Mouse (Mus musculus) MEL (cell line): ENCODE data around the gene Car2. TPM values are rescaled to one million over a fixed set of nuclear protein-coding genes. Genes with fewer than 3 reads are reported as not detected.
A peak's percentile ranks its signal among the peaks of the same experiment; 100 is the strongest.

ENCODE experiments used
- DNase-seq: peaks from one replicate; pipeline ENCODE4 v3.0.0; 2011; ENCODE audit warnings: low read depth, low spot score
- H3K27ac ChIP-seq: 2 replicates; pipeline ENCODE4 v1.5.1; 2012; ENCODE audit warnings: low read depth, mild to moderate bottlenecking, control low read depth, low read length, moderate library complexity; ENCODE audit not compliant: control insufficient read depth
- H3K27me3 ChIP-seq, 2 experiments: fragments of 150-350 bp in 1 of 2; sonication (generic) in 1 of 2; 2 replicates each; pipeline ENCODE4 v1.6.1; 2012; ENCODE audit warnings: low read length in 2 of 2, mild to moderate bottlenecking in 2 of 2, improper control_type of control experiment in 1 of 2, moderate library complexity in 1 of 2; ENCODE audit not compliant: insufficient read depth in 2 of 2, control insufficient read depth in 1 of 2
- H3K36me3 ChIP-seq, 2 experiments: 2 replicates each; pipeline ENCODE4 v1.6.1; 2012 to 2014; ENCODE audit warnings: low read length in 2 of 2, improper control_type of control experiment in 1 of 2, inconsistent platforms in 1 of 2, mild to moderate bottlenecking in 1 of 2; ENCODE audit not compliant: insufficient read depth in 2 of 2, control insufficient read depth in 1 of 2
- H3K4me1 ChIP-seq, 2 experiments: fragments of 150-350 bp in 1 of 2; sonication (generic) in 1 of 2; 2 replicates each; pipeline ENCODE4 v1.6.1; 2012; ENCODE audit warnings: low read length in 2 of 2, improper control_type of control experiment in 1 of 2, mild to moderate bottlenecking in 1 of 2; ENCODE audit not compliant: insufficient read depth in 2 of 2, control insufficient read depth in 1 of 2
- H3K4me3 ChIP-seq, 2 experiments: fragments of 150-350 bp in 1 of 2; sonication (generic) in 1 of 2; 2 replicates each; pipeline ENCODE4 v1.5.1; 2012; ENCODE audit warnings: low read depth in 2 of 2, low read length in 2 of 2, mild to moderate bottlenecking in 2 of 2, moderate library complexity in 2 of 2, control low read depth in 1 of 2, improper control_type of control experiment in 1 of 2; ENCODE audit not compliant: control insufficient read depth in 1 of 2, insufficient read depth in 1 of 2
- H3K79me2 ChIP-seq: 2 replicates; pipeline ENCODE4 v1.6.1; 2012; ENCODE audit warnings: mild to moderate bottlenecking, low read length, moderate library complexity; ENCODE audit not compliant: control insufficient read depth, poor library complexity, insufficient read depth
- H3K9ac ChIP-seq: 2 replicates; pipeline ENCODE4 v1.6.1; 2012; ENCODE audit warnings: low read depth, mild to moderate bottlenecking, control low read depth, low read length, moderate library complexity; ENCODE audit not compliant: control insufficient read depth, poor library complexity, severe bottlenecking
- H3K9me3 ChIP-seq: fragments of 150-350 bp; sonication (generic); replicated peaks from 2 replicates; pipeline ENCODE4 v1.6.1; 2012; ENCODE audit warnings: mild to moderate bottlenecking, low read length, improper control_type of control experiment, moderate library complexity; ENCODE audit not compliant: insufficient read depth
- BHLHE40 ChIP-seq: IDR thresholded peaks from 2 replicates; pipeline ENCODE4 v1.6.1; 2012; ENCODE audit warnings: low read depth, mild to moderate bottlenecking, inconsistent platforms, low read length, improper control_type of control experiment, borderline replicate concordance
- CHD1 ChIP-seq: IDR thresholded peaks from 2 replicates; pipeline ENCODE4 v1.6.1; 2012; ENCODE audit warnings: low read depth, mild to moderate bottlenecking, inconsistent platforms, low read length, improper control_type of control experiment
- ELF1 ChIP-seq: IDR thresholded peaks from 2 replicates; pipeline ENCODE4 v1.6.1; 2014; ENCODE audit warnings: low read depth, mild to moderate bottlenecking, inconsistent platforms, low read length, improper control_type of control experiment, moderate library complexity
- EP300 ChIP-seq, 2 experiments: IDR thresholded peaks; 2 replicates each; pipeline ENCODE4 v1.6.1; 2011; ENCODE audit warnings: improper control_type of control experiment in 2 of 2, low read length in 2 of 2, low read depth in 1 of 2, mild to moderate bottlenecking in 1 of 2
- ETS1 ChIP-seq: IDR thresholded peaks from 2 replicates; pipeline ENCODE4 v1.6.1; 2012; ENCODE audit warnings: low read depth, mild to moderate bottlenecking, inconsistent platforms, low read length, improper control_type of control experiment, moderate library complexity
- GATA1 ChIP-seq: IDR thresholded peaks from 2 replicates; pipeline ENCODE4 v1.6.1; 2011; ENCODE audit warnings: low read depth, low read length, improper control_type of control experiment
- HCFC1 ChIP-seq: IDR thresholded peaks from 2 replicates; pipeline ENCODE4 v1.6.1; 2012; ENCODE audit warnings: low read depth, mild to moderate bottlenecking, inconsistent platforms, low read length, improper control_type of control experiment, moderate library complexity
- JUND ChIP-seq: IDR thresholded peaks from 2 replicates; pipeline ENCODE4 v1.6.1; 2011; ENCODE audit warnings: low read depth, mild to moderate bottlenecking, improper control_type of control experiment, low read length
- KAT2A ChIP-seq: conservative IDR thresholded peaks from 2 replicates; pipeline ENCODE4 v1.6.1; 2012; ENCODE audit warnings: low read depth, low read length, improper control_type of control experiment, inconsistent platforms
- MAX ChIP-seq: IDR thresholded peaks from 2 replicates; pipeline ENCODE4 v1.6.1; 2011; ENCODE audit warnings: low read length, improper control_type of control experiment
- MAZ ChIP-seq: IDR thresholded peaks from 2 replicates; pipeline ENCODE4 v1.6.1; 2012; ENCODE audit warnings: low read depth, mild to moderate bottlenecking, inconsistent platforms, low read length, improper control_type of control experiment
- MXI1 ChIP-seq: IDR thresholded peaks from 2 replicates; pipeline ENCODE4 v1.6.1; 2011; ENCODE audit warnings: mild to moderate bottlenecking, low read depth, low read length, improper control_type of control experiment
- MYB ChIP-seq: IDR thresholded peaks from 2 replicates; pipeline ENCODE4 v1.6.1; 2011; ENCODE audit warnings: mild to moderate bottlenecking, low read depth, low read length, improper control_type of control experiment
- POLR2A ChIP-seq, 2 experiments: IDR thresholded peaks; 2 replicates each; pipeline ENCODE4 v1.6.1; 2011 to 2012; ENCODE audit warnings: low read length in 2 of 2, mild to moderate bottlenecking in 2 of 2, control low read depth in 1 of 2, improper control_type of control experiment in 1 of 2, low read depth in 1 of 2, moderate library complexity in 1 of 2; ENCODE audit not compliant: control insufficient read depth in 1 of 2, insufficient read depth in 1 of 2, poor library complexity in 1 of 2
- POLR2AphosphoS5 ChIP-seq: IDR thresholded peaks from 2 replicates; pipeline ENCODE4 v1.6.1; 2012; ENCODE audit warnings: low read depth, borderline replicate concordance, mild to moderate bottlenecking, inconsistent platforms, low read length, moderate library complexity, mixed read lengths
- RAD21 ChIP-seq: IDR thresholded peaks from 2 replicates; pipeline ENCODE4 v1.6.1; 2011; ENCODE audit warnings: mild to moderate bottlenecking, low read depth, low read length, improper control_type of control experiment
- RCOR1 ChIP-seq: IDR thresholded peaks from 2 replicates; pipeline ENCODE4 v1.6.1; 2012; ENCODE audit warnings: low read depth, mild to moderate bottlenecking, inconsistent platforms, low read length, improper control_type of control experiment
- SIN3A ChIP-seq: IDR thresholded peaks from 2 replicates; pipeline ENCODE4 v1.6.1; 2012; ENCODE audit warnings: low read length, improper control_type of control experiment, inconsistent platforms
- SMC3 ChIP-seq: IDR thresholded peaks from 2 replicates; pipeline ENCODE4 v1.6.1; 2011; ENCODE audit warnings: low read depth, low read length, improper control_type of control experiment
- TAL1 ChIP-seq: IDR thresholded peaks from 2 replicates; pipeline ENCODE4 v1.6.1; 2012; ENCODE audit warnings: mild to moderate bottlenecking, inconsistent platforms, low read length, moderate library complexity, mixed read lengths
- TBP ChIP-seq: IDR thresholded peaks from 2 replicates; pipeline ENCODE4 v1.8.0; 2011; ENCODE audit warnings: low read depth, low read length, improper control_type of control experiment
- TCF12 ChIP-seq: IDR thresholded peaks from 2 replicates; pipeline ENCODE4 v1.6.1; 2014; ENCODE audit warnings: low read depth, mild to moderate bottlenecking, inconsistent platforms, low read length, improper control_type of control experiment, moderate library complexity
- UBTF ChIP-seq: IDR thresholded peaks from 2 replicates; pipeline ENCODE4 v1.6.1; 2012; ENCODE audit warnings: low read depth, mild to moderate bottlenecking, inconsistent platforms, low read length, improper control_type of control experiment, moderate library complexity, borderline replicate concordance; ENCODE audit not compliant: insufficient read depth
- USF1 ChIP-seq: IDR thresholded peaks from 2 replicates; pipeline ENCODE4 v1.6.1; 2014; ENCODE audit warnings: low read depth, mild to moderate bottlenecking, inconsistent platforms, low read length, improper control_type of control experiment, moderate library complexity
- ZMIZ1 ChIP-seq: IDR thresholded peaks from 2 replicates; pipeline ENCODE4 v1.6.1; 2012; ENCODE audit warnings: low read depth, mild to moderate bottlenecking, inconsistent platforms, low read length, improper control_type of control experiment, moderate library complexity
- ZNF384 ChIP-seq: IDR thresholded peaks from 2 replicates; pipeline ENCODE4 v1.6.1; 2012; ENCODE audit warnings: low read depth, mild to moderate bottlenecking, inconsistent platforms, low read length, improper control_type of control experiment
- polyA plus RNA-seq, 2 experiments: library from polyadenylated mRNA; stranded (reverse) in 1 of 2; unstranded in 1 of 2; fragments of >175 nt in 1 of 2; fragments of >200 nt in 1 of 2; gene quantifications; 2 replicates each; pipeline versions ENCODE4 v1.2.1 to v1.2.4; 2012; ENCODE audit warnings: low replicate concordance in 2 of 2, low read depth in 1 of 2; ENCODE audit not compliant: insufficient read length in 2 of 2, insufficient read depth in 1 of 2, missing spikeins in 1 of 2
- total RNA-seq: library from RNA; depleted of rRNA; stranded (reverse); fragments of 300-350 nt; gene quantifications from 2 replicates; pipeline ENCODE4 v1.2.3, GENCODE M21; 2012

Car2 gene
- total and polyA plus RNA-seq, 3 experiments: 109 to 397 (median 369) TPM

DNA sequence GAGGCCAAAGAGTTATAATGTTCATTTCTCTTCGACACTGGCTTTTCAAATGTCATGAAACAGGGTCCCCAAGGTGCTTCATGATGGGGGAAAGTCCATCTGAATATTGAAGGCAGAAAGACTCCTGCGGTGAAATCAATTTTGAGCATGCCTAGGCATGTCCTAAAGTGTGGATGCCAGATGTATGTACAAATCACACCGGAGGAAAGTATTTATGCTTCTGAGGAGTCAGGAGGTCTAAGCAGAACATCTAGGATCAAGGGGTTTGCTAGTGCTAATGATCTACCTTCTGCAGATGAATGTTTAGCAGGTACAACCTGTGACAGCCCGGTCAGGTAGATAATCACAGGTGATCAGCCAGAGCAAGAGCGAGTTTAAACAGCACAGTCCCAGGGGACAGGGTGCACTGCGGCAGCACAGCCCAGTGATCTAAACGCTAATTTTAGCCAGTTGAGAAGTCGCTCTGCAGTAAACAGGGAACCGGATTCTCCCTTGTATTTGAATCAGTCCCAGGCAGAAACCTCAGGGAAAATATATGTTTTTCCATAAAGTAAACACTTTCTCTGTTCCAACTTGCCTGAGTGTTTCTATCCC is 9.7 kb upstream of the Car2 start:
- H3K4me1 ChIP-seq: peaks cover 18 to 21% of the 10 kb centered on the region in 2 experiments
- H3K4me3 ChIP-seq: peak overlapping the region; percentile 8 to 10; a peak in 2 of 4 replicates
- peak; percentile 28 for DNase-seq
- H3K36me3 ChIP-seq: peaks cover 0 to 23% of the 10 kb centered on the region in 2 experiments; a peak in 2 of 4 replicates
- peak overlapping the region; percentile 100 for H3K27ac ChIP-seq
- TF ChIP-seq SMC3 (peak; percentile 1; the same call in 1 of the 2 replicates), RAD21 (no peak), JUND (no peak), MYB (no peak)
- no peaks in the 10 kb centered on the region for H3K9me3 ChIP-seq
- no peaks in the 10 kb centered on the region for H3K27me3 ChIP-seq
- no peaks in the 10 kb centered on the region; the same call in 1 of the 2 replicates for H3K79me2 ChIP-seq
- H3K9ac ChIP-seq: peak overlapping the region; percentile 64

GRCm38 (mm10) chr3:14877251-14877909 is 8.7 kb upstream of the Car2 start:
- Histone ChIP-seq H3K79me2 (peaks cover 2% of the 10 kb centered on the region), H3K27me3 (no peaks in the 10 kb centered on the region), H3K36me3 (peaks cover 0 to 31% of the 10 kb centered on the region in 2 experiments; a peak in 2 of 4 replicates), H3K9me3 (no peaks in the 10 kb centered on the region), H3K9ac (peak overlapping the region; percentile 75), H3K4me1 (peaks cover 25% of the 10 kb centered on the region in 2 experiments), H3K27ac (peak overlapping the region; percentile 100), H3K4me3 (peak overlapping the region in 1 of 2 experiments; percentile 10; a peak in 3 of 4 replicates)
- DNase-seq: peak; percentile 91
- TF ChIP-seq POLR2AphosphoS5: no peak
- peak; percentile 33 for TF ChIP-seq KAT2A
- TF ChIP-seq USF1: no peak
- TF ChIP-seq MAZ: no peak
- peak; percentile 93 for TF ChIP-seq TAL1
- no peak for TF ChIP-seq ZNF384
- peak; percentile 16; the same call in 1 of the 2 replicates for TF ChIP-seq SMC3
- TF ChIP-seq ZMIZ1: 0 out of 2 replicates have a peak, but pooled peaks have one; percentile 46
- TF ChIP-seq SIN3A: peak; percentile 70
- TF ChIP-seq TBP: peak; percentile 24; the same call in 1 of the 2 replicates
- 0 out of 2 replicates have a peak, but pooled peaks have one; percentile 12 for TF ChIP-seq ELF1
- peak; percentile 94 for TF ChIP-seq TCF12
- 0 out of 4 replicates have a peak, but pooled peaks of 1 of the 2 experiments have one; percentile 36 for TF ChIP-seq POLR2A (IDR thresholded peaks at IDR 0.05; ENCODE audit: control insufficient read depth in 1 of 2, insufficient read depth in 1 of 2, low read depth in 1 of 2, low read length in 2 of 2, poor library complexity in 1 of 2)
- peak; percentile 80 for TF ChIP-seq ETS1
- TF ChIP-seq BHLHE40: peak; percentile 46; the same call in 1 of the 2 replicates
- TF ChIP-seq CHD1: peak; percentile 59; the same call in 1 of the 2 replicates
- peak; percentile 61; the same call in 1 of the 2 replicates for TF ChIP-seq MXI1
- TF ChIP-seq HCFC1: 0 out of 2 replicates have a peak, but pooled peaks have one; percentile 26
- TF ChIP-seq GATA1: peak; percentile 84
- peak; percentile 82 for TF ChIP-seq MYB
- TF ChIP-seq EP300 (IDR thresholded peaks at IDR 0.05; ENCODE audit: low read depth in 1 of 2, low read length in 2 of 2): peak; percentile 91 to 93
- TF ChIP-seq UBTF: no peak
- peak; percentile 56; the same call in 1 of the 2 replicates for TF ChIP-seq MAX
- TF ChIP-seq RCOR1: 0 out of 2 replicates have a peak, but pooled peaks have one; percentile 11
